Mouse (Mus musculus) ES-Bruce4 (cell line): ENCODE data around the gene Knop1.

Experiments used
- CTCF ChIP-seq: IDR thresholded peaks from one replicate; pipeline ENCODE4 v1.8.1; 2011; ENCODE audit warnings: low read depth, low read length
- EP300 ChIP-seq: IDR thresholded peaks from 2 replicates; pipeline ENCODE4 v1.6.1; 2011; ENCODE audit warnings: low read depth, low read length; ENCODE audit not compliant: insufficient read depth

DNA sequence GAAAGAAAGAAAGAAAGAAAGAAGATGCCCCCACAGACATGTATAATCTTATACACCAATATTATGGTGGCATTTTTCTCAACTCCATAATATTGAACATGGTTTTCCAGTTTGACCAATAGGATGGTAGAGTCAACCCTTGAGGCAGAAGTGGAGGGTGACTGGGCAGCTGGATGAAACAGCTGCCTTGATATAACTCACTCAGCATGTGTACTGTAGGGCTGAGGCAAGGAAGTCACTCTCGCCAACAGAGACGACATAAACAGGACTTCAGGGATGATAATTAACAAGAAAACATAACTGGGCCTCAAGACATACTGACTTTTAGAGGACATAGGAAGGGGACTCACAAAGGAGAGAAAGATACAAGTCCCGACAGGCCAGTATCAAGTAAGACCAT, 1.4 kb downstream of the Knop1 start:
- no peak for TF ChIP-seq EP300
- TF ChIP-seq CTCF: no peak
